Mouse (Mus musculus): Measurements from ENCODE around the gene Bmf. TPM values are rescaled to one million over a fixed set of nuclear protein-coding genes. Genes with fewer than 3 reads are reported as not detected.

Bmf gene
- polyA plus RNA-seq, 1 experiment from 2014 or later, result 9.8 TPM

DNA sequence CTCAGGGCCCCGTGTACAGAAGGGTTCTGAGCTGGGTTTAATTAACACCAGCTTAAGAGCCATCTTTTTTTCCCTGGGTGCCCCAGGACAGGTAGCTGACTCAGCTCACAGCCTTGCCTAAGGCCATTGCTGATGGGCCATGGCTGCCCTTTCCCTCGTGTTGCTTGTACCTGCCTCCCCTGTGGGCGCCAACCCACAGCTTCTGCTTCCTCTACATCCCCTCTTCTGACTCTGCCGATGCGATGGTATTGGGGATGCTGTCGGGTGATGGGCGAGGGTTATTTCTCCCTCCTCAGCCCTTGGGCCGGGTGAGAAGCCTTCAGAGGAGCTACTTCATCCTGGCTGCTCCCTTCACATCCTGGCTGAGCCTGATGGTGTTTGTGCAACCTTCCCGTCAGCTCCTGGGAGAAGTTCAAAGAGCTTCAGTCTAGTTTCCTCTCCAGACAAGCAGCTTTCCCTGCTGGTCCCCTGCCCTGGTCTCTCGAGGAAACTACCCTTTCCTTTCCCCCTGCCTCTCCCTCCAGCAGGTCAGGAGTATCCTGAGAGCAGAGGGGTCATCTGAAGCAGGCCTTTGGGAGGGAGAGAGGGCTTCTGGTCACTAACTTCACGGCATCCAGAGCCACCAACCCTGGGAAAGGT is 37.6 kb downstream of the Bmf start:
- ATAC-seq (no peak), DNase-seq (ENCODE audit: low spot score) (peak; percentile 46)
- peaks cover 5% of the 10 kb centered on the region; the same call in 1 of the 2 replicates for H3K4me1 ChIP-seq (ENCODE audit: insufficient read depth, low read depth, low read length)
- no peak overlapping the region for H3K4me3 ChIP-seq (ENCODE audit: low read depth, low read length)
- no peaks in the 10 kb centered on the region for H3K36me3 ChIP-seq (ENCODE audit: insufficient read depth, low read length)
- H3K9ac ChIP-seq (replicated peaks; ENCODE audit: low read depth), result no peak overlapping the region
- no peak overlapping the region for H3K4me2 ChIP-seq (replicated peaks; ENCODE audit: low read depth, low read length)
- WGBS, result 50% methylated on average over 11 of the region's 11 CpGs
- no peaks in the 10 kb centered on the region for H3K27me3 ChIP-seq (replicated peaks; ENCODE audit: insufficient read depth, low read length)
- no peak overlapping the region for H3K27ac ChIP-seq (ENCODE audit: low read length)
- no peak for TF ChIP-seq CTCF (IDR thresholded peaks at IDR 0.05)
- no peak for TF ChIP-seq EP300 (IDR thresholded peaks at IDR 0.05)
- H3K9me3 ChIP-seq (ENCODE audit: low read length), result no peaks in the 10 kb centered on the region

DNA sequence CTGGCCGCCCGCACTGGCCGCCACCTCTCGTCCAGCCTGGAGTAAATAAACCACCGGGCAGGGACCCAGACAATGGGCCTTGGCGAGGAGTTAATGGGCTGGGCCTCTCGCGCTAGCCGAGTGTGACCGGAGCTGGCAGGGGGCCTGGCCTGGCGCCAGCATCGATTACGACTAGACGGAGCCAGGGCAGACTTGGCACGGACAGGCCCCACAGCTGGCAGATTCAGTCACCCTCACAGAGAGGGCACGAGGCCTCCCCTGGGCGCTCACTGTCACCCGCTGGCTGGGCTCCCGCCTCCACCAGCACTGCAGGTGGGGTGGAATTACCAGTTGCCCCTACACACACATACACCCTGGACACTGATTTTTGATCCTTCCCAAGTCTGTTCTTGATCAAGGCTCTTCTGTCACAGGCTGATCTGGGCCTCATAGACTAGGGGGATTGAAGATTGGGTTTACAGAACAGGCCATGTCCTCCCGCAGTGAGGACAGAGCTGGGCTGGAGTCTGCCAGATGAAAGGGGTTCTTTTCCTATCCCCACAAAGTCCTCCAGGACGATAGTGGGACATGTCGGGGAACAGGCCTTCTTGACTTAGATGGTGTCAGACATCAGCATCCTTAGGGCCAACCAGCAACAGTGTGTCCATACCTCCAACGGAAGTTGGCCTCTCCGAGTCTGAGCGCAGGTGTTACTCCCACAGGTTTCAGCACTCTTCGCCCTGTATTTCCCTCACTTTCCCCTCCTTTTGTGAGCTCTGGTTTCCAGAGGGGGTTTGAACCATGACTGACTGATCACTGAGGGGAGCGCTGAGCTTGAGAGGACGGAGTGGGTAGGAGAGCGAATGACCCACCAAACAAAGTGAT is 38.8 kb downstream of the Bmf start:
- Histone ChIP-seq H3K9me3 (ENCODE audit: low read length) (no peaks in the 10 kb centered on the region), H3K36me3 (ENCODE audit: insufficient read depth, low read length) (no peaks in the 10 kb centered on the region), H3K4me3 (ENCODE audit: low read depth, low read length) (no peak overlapping the region), H3K27me3 (replicated peaks; ENCODE audit: insufficient read depth, low read length) (no peaks in the 10 kb centered on the region), H3K4me2 (replicated peaks; ENCODE audit: low read depth, low read length) (no peak overlapping the region), H3K4me1 (ENCODE audit: insufficient read depth, low read depth, low read length) (peaks cover 5% of the 10 kb centered on the region; the same call in 1 of the 2 replicates), H3K9ac (replicated peaks; ENCODE audit: low read depth) (no peak overlapping the region), H3K27ac (ENCODE audit: low read length) (0 out of 2 replicates have a peak overlapping the region, but pooled peaks have one; percentile 8)
- ATAC-seq (peak; percentile 90), DNase-seq (ENCODE audit: low spot score) (peak; percentile 88)
- WGBS, result 43% methylated on average over 27 of the region's 29 CpGs
- TF ChIP-seq CTCF (IDR thresholded peaks at IDR 0.05), result peak; percentile 24; the same call in 1 of the 2 replicates
- no peak for TF ChIP-seq EP300 (IDR thresholded peaks at IDR 0.05)

GRCm38 (mm10) chr2:118509688-118510446 is 39.6 kb downstream of the Bmf start:
- DNase-seq (ENCODE audit: low spot score) (no peak), ATAC-seq (no peak)
- WGBS, result 39% methylated on average over 8 of the region's 8 CpGs
- Histone ChIP-seq H3K9ac (replicated peaks; ENCODE audit: low read depth) (no peak overlapping the region), H3K4me1 (ENCODE audit: insufficient read depth, low read depth, low read length) (peaks cover 5% of the 10 kb centered on the region; the same call in 1 of the 2 replicates), H3K4me2 (replicated peaks; ENCODE audit: low read depth, low read length) (no peak overlapping the region), H3K36me3 (ENCODE audit: insufficient read depth, low read length) (no peaks in the 10 kb centered on the region), H3K27ac (ENCODE audit: low read length) (0 out of 2 replicates have a peak overlapping the region, but pooled peaks have one; percentile 8), H3K9me3 (ENCODE audit: low read length) (no peaks in the 10 kb centered on the region), H3K27me3 (replicated peaks; ENCODE audit: insufficient read depth, low read length) (no peaks in the 10 kb centered on the region), H3K4me3 (ENCODE audit: low read depth, low read length) (no peak overlapping the region)
- TF ChIP-seq CTCF (IDR thresholded peaks at IDR 0.05), result no peak
- no peak for TF ChIP-seq EP300 (IDR thresholded peaks at IDR 0.05)

DNA sequence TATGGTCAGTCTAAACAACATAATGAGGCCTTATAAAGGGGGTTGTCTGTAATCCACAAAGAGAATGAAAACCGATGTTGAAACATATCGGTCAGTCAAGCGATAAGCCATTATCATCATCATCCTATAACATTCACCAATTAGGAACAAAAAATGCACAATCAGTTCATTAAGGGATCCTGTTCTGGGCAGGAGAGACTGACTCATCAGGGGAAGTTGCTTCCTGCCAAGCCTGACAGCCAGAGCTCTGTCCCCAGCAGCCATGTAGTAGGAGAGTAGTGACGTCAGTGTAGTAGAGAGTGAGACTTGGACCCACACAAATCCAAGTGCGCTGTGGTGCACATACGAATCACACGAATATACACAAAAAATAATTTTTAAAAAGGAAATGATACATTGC is 42.4 kb downstream of the Bmf start:
- Histone ChIP-seq H3K36me3 (ENCODE audit: insufficient read depth, low read length) (no peaks in the 10 kb centered on the region), H3K9me3 (ENCODE audit: low read length) (no peaks in the 10 kb centered on the region), H3K4me2 (replicated peaks; ENCODE audit: low read depth, low read length) (no peak overlapping the region), H3K27me3 (replicated peaks; ENCODE audit: insufficient read depth, low read length) (no peaks in the 10 kb centered on the region), H3K27ac (ENCODE audit: low read length) (no peak overlapping the region), H3K9ac (replicated peaks; ENCODE audit: low read depth) (no peak overlapping the region), H3K4me3 (ENCODE audit: low read depth, low read length) (no peak overlapping the region), H3K4me1 (ENCODE audit: insufficient read depth, low read depth, low read length) (peaks cover 5% of the 10 kb centered on the region; the same call in 1 of the 2 replicates)
- peak; percentile 67 for DNase-seq (ENCODE audit: low spot score)
- 69% methylated on average over 7 of the region's 7 CpGs for WGBS
- 0 out of 2 replicates have a peak, but pooled peaks have one; percentile 25 for ATAC-seq
- TF ChIP-seq CTCF (IDR thresholded peaks at IDR 0.05) (no peak), EP300 (IDR thresholded peaks at IDR 0.05) (no peak)

DNA sequence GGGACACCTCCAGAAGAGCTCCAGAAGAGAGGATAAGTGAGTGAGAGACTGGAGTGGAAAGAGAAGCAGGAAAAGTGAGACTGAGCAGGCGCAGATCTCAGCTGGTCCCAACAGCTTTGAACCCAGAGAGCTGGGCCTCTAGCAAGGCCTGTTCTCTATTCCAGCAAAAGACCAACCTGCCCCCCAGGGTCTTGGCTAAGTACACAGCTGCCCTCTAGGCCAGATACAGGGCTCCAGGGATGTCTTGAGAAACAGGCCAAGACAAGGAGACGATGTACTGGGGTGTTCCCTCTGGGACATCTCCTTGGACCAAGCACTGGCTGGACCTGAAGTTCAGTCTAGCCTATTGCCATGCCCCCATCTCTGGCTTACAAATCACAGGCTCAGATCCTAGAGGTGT is 49.3 kb downstream of the Bmf start:
- no peaks in the 10 kb centered on the region for H3K9me3 ChIP-seq (ENCODE audit: low read length)
- WGBS, result 93% methylated on average over 2 of the region's 2 CpGs
- no peaks in the 10 kb centered on the region for H3K36me3 ChIP-seq (ENCODE audit: insufficient read depth, low read length)
- no peaks in the 10 kb centered on the region for H3K27me3 ChIP-seq (replicated peaks; ENCODE audit: insufficient read depth, low read length)
- H3K4me3 ChIP-seq (ENCODE audit: low read depth, low read length), result no peak overlapping the region
- no peak overlapping the region for H3K27ac ChIP-seq (ENCODE audit: low read length)
- DNase-seq (ENCODE audit: low spot score) (no peak), ATAC-seq (no peak)
- no peak overlapping the region for H3K9ac ChIP-seq (replicated peaks; ENCODE audit: low read depth)
- no peak overlapping the region for H3K4me2 ChIP-seq (replicated peaks; ENCODE audit: low read depth, low read length)
- TF ChIP-seq CTCF (IDR thresholded peaks at IDR 0.05) (no peak), EP300 (IDR thresholded peaks at IDR 0.05) (no peak)
- no peaks in the 10 kb centered on the region for H3K4me1 ChIP-seq (ENCODE audit: insufficient read depth, low read depth, low read length)
